Mouse (Mus musculus) hematopoietic stem cell, adult 5-6 weeks (primary cell): ENCODE results near the gene Gm20721. TPM values are rescaled to one million over a fixed set of nuclear protein-coding genes. Genes with fewer than 3 reads are reported as not detected.
"Not testable (repeated sequence)": the region's sequence is repeated elsewhere in the genome, so short reads cannot be mapped to it uniquely, and the experiment has no call there.

Experiments used
- ATAC-seq, 2 experiments: fragments of 125-278 bp in 1 of 2; replicated peaks in 1 of 2; 2 replicates each; pipeline ENCODE4 v1.8.0; 2016 to 2017; ENCODE audit warnings: inconsistent platforms in 2 of 2, mild to moderate bottlenecking in 2 of 2, moderate number of reproducible peaks in 2 of 2, low read depth in 1 of 2, moderate TSS enrichment in 1 of 2; ENCODE audit not compliant: low FRiP score in 2 of 2, poor library complexity in 2 of 2, severe bottlenecking in 2 of 2, insufficient read depth in 1 of 2, low TSS enrichment in 1 of 2
- total RNA-seq: library from RNA; stranded (forward); fragments of 172-1452, 232-1000 nt; gene quantifications from 2 replicates; pipeline ENCODE4 v1.2.3, GENCODE M21; 2017

The Gm20721 gene
- 6.4 and 9.1 TPM in 2 replicates for total RNA-seq

DNA sequence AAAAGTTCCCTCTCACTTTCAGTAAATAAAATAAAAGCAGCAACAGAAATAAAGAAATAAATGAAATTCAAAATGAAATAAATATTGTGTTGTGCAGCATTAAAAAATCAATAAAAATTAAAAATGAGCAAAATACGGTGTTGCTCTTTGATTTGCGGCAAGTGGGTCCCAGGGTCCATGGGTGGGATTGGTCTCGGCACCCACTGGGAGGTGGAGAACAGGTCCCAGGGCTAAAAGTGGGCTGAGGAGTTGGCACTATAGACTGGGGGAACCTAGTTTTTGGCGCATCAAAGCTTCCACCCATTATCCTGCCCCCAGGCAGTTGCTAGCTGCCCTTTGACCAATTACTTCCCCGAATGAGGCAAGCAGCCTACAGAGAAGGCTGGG lies at the start of gene Gm20721:
Gene Gm20721, minus strand, starts transcription at position 101 of the 387 bp plus-strand sequence.
- no peak for ATAC-seq

DNA sequence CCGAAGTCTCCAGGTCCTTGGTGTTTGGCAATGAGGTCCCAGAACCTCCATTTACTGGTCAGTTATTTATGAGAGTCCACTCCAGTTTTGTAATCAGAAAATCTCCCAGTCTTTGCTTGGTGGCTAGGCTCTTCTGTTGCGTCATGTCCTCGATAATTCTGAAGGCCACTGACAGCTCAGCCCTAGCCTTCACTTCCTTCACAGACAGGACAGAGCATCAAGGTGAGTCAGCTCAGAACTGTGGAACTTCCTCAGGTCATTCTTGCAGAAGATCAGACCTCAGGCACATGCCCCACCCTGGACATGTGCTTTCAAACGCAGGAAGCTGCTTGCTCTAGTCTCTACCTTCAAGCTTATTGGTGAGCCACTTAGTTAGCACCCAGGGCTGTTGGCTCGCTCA lies 46.9 kb upstream of the Gm20721 start:
- ATAC-seq, result no peak

- ATAC-seq, result no peak
Measured at GRCm38 (mm10) chr2:174392554-174392953, 46.0 kb upstream of the Gm20721 start.

DNA sequence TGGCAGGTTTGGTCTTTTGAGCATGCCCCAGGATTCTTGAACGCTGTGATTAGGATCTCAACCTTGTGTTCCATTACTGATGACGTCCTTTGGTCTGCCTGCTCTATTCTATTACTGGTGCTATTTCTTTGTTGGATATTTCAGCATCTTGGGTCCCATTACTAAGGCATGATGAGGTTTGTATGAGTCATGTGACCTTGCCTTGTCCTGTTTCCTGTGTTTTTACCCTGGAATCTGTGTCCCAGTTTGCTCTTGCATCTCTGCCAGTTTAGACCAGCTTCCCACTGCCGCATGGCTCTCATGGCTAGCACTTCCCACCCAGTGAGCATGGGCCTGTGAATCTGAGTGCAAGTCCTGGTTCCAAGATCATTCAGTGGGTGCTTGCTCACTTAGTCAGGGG lies 45.4 kb upstream of the Gm20721 start:
- no peak for ATAC-seq

- ATAC-seq, result no peak
Measured at GRCm38 (mm10) chr2:174381021-174381420, 34.5 kb upstream of the Gm20721 start.

DNA sequence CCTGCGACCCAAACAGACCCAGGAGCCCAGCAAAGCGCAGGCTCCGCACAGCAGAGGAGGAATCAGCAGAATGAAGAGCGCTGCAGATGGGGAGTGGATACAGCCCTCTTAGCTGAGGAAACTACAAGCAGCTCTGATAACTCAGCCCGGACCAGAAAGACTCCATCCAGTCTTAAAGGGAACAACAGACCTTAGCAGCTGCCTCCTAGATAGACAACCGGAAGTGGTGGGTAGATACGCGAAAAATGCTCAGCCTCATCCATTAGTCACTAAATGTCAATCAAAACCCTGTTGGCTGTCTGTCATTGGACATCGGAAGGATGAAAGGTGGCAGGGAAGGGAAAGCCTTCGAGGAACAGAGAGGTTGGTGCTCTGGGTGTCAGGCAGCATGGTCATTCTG lies 20.1 kb upstream of the Gm20721 start:
- no peak for ATAC-seq

- no peak for ATAC-seq
Measured at GRCm38 (mm10) chr2:174359656-174360055, 13.1 kb upstream of the Gm20721 start.

DNA sequence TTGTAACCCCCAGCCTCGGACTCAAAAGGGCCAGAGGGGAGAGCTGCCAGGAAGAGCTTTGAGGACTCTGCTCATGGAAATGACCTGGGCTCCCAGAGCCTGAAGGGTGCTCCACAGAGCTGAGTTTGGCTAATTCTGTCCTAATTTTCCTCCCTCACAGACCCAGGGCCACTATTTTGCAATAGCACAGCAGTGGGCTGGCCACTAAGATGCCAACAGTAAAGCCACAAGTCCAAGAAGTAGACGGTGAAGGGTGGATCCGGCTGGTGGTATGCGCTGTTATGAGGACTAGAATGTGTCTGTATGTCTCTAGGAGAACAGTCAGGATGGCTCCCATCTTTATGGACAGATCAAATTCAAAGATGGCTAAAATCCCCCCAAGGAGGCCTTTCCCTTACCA lies 12.0 kb upstream of the Gm20721 start:
- no peak for ATAC-seq

- ATAC-seq, result not testable (repeated sequence)
Measured at GRCm38 (mm10) chr2:174346999-174347668, 622 bp upstream of the Gm20721 start.

GRCm38 (mm10) chr2:174344996-174345395 lies 1.5 kb downstream of the Gm20721 start:
- no peak for ATAC-seq

DNA sequence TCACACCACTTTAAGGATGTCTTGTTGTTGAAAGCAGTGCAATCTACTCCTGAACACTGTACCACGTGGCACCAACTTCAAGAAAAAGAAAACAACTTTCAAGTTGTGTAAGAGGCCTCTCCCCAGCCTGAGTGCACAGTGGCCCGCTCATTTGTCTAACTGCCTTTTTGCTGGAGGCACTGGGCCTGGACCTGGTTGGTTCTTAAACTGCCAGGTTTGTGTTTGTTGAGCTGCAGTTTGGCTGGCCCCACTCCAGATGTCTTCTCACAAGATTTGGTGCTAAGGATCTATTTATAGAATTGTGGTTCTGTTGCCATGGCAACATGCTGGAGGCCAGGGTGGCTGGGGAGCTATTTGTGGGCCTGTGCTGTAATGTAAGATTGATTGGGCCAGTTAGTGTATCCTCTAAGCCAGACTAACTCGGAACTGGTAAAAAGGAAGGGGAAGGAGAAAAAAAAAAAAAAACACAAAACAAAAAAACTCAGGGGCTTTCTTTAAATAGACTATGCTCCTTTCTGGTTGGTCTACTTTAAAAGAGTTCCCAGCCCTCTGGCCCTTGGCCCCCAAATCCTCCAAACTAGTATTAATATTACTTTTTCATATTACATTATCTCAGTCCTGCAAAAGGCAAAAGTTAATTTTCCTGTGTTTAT lies 2.4 kb downstream of the Gm20721 start:
- ATAC-seq, result peak; percentile 92 to 96

GRCm38 (mm10) chr2:174343566-174343965 lies 2.9 kb downstream of the Gm20721 start:
- no peak for ATAC-seq

DNA sequence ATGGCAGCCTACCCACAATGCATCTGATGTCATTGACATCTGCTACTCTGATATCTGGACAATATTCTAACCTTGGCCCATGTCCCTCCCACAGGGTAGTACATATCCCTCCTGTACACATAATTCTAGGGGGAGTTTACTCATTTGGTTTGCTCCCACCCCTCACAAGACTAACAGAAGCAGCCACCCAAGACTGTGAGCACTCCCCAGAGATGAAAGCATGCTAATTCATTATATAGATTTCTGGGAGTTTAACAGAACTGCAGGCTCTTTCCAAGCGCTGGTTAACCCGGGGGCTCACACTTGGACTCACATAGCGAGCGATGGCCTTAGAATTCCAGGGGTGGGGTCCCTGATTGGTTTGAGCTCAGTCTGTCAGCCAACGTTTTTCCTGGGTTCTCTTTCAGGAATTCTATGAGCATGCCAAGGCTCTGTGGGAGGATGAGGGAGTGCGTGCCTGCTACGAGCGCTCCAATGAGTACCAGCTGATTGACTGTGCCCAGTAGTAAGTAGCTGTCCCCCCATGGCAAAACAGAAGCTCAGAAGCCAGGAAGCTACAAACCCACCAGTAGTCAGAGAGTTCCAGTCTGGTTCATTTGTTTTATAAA lies 3.6 kb downstream of the Gm20721 start:
- ATAC-seq, result no peak

DNA sequence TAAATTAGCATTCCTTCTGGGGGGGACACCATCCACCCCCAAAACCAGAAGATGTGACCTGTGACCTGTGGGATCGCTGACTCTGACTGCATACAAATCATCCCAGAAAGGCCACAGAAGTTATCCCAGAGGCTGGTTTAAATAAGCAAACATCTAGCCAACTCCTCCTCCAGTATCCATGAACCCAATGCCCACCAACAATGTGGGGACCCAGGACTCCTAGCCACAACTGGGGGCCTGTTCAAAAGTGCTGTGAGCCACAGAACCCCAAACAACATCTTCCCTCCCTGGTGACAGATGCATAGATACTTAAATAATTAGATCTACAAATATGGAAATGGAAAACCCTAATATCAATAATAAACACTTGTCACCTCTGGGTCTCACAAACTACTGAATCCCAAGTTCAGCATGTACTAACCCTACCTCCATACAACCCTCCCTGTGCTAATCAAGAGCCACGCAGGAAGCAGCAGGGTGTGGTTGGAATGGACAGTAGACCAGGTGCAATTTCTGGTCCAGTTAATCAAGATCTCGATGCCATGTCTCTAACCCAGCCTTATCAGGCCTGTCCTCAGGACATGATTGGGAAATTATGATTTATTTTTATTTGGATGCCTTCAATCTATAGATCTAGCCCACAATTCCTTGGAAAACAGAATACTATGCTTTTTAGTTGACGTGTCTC lies 5.5 kb downstream of the Gm20721 start:
- no peak for ATAC-seq

DNA sequence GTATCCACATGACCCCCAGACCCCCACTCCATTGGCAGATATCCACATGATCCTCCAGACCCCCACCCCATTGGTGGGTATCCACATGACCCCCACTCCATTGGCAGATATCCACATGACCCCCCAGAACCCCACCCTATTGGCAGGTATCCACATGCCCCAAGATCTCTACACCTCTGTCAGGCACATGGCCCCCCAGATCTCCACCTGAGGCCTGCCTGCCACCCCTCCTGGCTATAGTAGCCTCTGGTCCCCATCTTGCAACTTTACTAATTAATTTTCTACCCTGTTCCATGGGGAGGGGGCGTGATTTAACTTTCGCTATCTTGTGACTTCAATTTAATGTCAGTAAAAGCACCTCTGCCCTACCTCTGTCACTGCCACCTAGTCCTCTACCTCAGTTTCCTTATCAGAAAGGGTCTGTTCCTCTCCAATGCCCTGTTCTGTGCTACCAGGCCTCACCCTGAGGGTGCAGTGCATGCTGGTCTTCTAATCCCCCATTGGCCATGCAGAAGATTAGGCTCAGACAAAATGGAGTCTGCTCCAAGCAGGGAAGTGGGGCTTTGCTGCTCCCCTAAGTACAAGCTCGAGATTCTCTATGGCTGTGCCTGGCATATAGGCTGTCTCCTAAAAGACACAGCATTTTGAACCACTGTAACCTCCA lies 6.2 kb downstream of the Gm20721 start:
- ATAC-seq, result no peak

- no peak for ATAC-seq
Measured at GRCm38 (mm10) chr2:174339701-174340100, 6.8 kb downstream of the Gm20721 start.

DNA sequence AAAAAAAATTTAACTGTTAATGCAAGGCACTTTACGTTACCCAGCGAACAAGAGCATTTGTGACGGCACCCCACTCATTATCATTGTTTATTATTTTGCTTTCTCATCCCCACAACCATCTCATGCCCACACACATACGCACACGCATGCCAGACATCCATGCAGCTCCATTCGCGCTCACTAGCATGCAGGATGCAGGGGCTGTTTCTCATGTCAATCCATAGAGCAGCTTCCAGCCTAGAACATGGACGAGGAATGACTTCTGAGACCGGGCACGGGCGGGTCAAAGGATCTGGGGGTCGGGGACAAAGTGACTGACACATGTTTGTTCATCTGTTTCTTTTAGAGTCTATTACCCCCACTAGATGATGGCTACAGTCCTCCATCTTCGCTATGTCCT lies 9.2 kb downstream of the Gm20721 start:
- no peak for ATAC-seq

DNA sequence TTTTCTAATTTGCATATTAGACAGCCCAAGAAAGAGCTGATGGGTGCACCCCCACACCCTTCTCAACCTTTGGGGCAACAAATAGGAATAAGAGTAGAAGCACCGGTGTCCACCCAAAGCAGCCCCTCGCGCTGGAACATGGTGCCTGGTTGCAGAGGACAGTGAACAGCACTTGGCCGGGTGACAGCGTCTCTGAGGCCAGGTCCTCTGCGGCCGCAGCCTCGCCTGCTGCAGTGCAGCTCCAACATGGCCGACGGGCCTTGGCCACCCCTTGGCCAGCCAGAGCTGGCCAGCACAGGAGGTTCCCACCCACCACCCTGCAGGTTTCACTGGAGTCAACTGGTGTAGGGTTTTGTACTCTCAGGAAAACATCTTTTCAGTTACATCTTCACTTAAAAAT lies 12.1 kb downstream of the Gm20721 start:
- ATAC-seq, result no peak
